Mouse (Mus musculus) kidney, embryonic 16.5 days (tissue): ENCODE results near the gene Sorbs1. TPM values are rescaled to one million over a fixed set of nuclear protein-coding genes. Genes with fewer than 3 reads are reported as not detected.
A peak's percentile ranks its signal among the peaks of the same experiment; 100 is the strongest.

Experiments used
- ATAC-seq: fragments of 200-750 bp; cut with Nextera tagmentation; 2 replicates; pipeline ENCODE4 v1.8.0; 2017; ENCODE audit warnings: moderate TSS enrichment; ENCODE audit not compliant: low FRiP score, low TSS enrichment
- H3K27ac ChIP-seq: fragments of 300-500 bp; sonication (generic); 2 replicates; pipeline ENCODE4 v1.5.1; 2014; ENCODE audit warnings: low read length
- H3K27me3 ChIP-seq: fragments of 300-500 bp; sonication (generic); 2 replicates; pipeline ENCODE4 v1.6.1; 2014; ENCODE audit warnings: low read length, control low read depth, mixed read lengths; ENCODE audit not compliant: insufficient read depth
- H3K36me3 ChIP-seq: fragments of 300-500 bp; sonication (generic); 2 replicates; pipeline ENCODE4 v1.6.1; 2014; ENCODE audit warnings: low read length, control low read depth, mixed read lengths; ENCODE audit not compliant: insufficient read depth
- H3K4me1 ChIP-seq: fragments of 300-500 bp; sonication (generic); 2 replicates; pipeline ENCODE4 v1.6.1; 2014; ENCODE audit warnings: low read length, control low read depth, mixed read lengths; ENCODE audit not compliant: insufficient read depth
- H3K4me2 ChIP-seq: fragments of 300-500 bp; sonication (generic); replicated peaks from 2 replicates; pipeline ENCODE4 v1.6.1; 2014; ENCODE audit warnings: low read depth, low read length
- H3K4me3 ChIP-seq: fragments of 300-500 bp; sonication (generic); 2 replicates; pipeline ENCODE4 v1.5.1; 2014; ENCODE audit warnings: mild to moderate bottlenecking, low read length
- H3K9ac ChIP-seq: fragments of 300-500 bp; sonication (generic); replicated peaks from 2 replicates; pipeline ENCODE4 v1.6.1; 2014; ENCODE audit warnings: low read length
- H3K9me3 ChIP-seq: fragments of 300-500 bp; sonication (generic); 2 replicates; pipeline ENCODE4 v1.6.1; 2016; ENCODE audit warnings: low read length, control low read depth
- WGBS: fragments of 180-500 bp; shearing (Covaris S2); extraction: QIAGEN DNeasy Blood & Tissue Kit; methylation state at CpG from one replicate; pipeline ENCODE4 v1.1.7; 2014; 5-methylcytosine and 5-hydroxymethylcytosine counted together
- polyA plus RNA-seq: library from polyadenylated mRNA; unstranded; fragments of >200 nt; fragmentation: Nextera tagmentation; extraction: Ambion mirVana; gene quantifications from 2 replicates; pipeline ENCODE4 v1.2.1, GENCODE M21; 2015

Sorbs1 gene
- polyA plus RNA-seq, 1 experiment from 2014 or later = 60.1 TPM

- H3K4me1 ChIP-seq = peaks cover 9% of the 10 kb centered on the region; the same call in 1 of the 2 replicates
- no peak overlapping the region for H3K4me2 ChIP-seq
- no peak overlapping the region for H3K9ac ChIP-seq
- H3K4me3 ChIP-seq = no peak overlapping the region
- H3K27me3 ChIP-seq = no peaks in the 10 kb centered on the region
- H3K9me3 ChIP-seq = no peaks in the 10 kb centered on the region
- H3K27ac ChIP-seq = no peak overlapping the region
- ATAC-seq = no peak
- 49% methylated on average over 2 of the region's 2 CpGs for WGBS
- H3K36me3 ChIP-seq = 0 out of 2 replicates have a peak, but pooled peaks cover 7% of the 10 kb centered on the region
Observed at GRCm38 (mm10) chr19:40348652-40349051, 164.9 kb downstream of the Sorbs1 start.

GRCm38 (mm10) chr19:40348175-40348574, 165.4 kb downstream of the Sorbs1 start:
- Histone ChIP-seq H3K4me3 (no peak overlapping the region), H3K4me1 (peaks cover 9% of the 10 kb centered on the region; the same call in 1 of the 2 replicates), H3K9me3 (no peaks in the 10 kb centered on the region), H3K9ac (no peak overlapping the region), H3K4me2 (no peak overlapping the region), H3K27ac (no peak overlapping the region), H3K36me3 (0 out of 2 replicates have a peak, but pooled peaks cover 7% of the 10 kb centered on the region), H3K27me3 (no peaks in the 10 kb centered on the region)
- 85% methylated on average over 7 of the region's 7 CpGs for WGBS
- ATAC-seq = no peak

GRCm38 (mm10) chr19:40346908-40347307, 166.7 kb downstream of the Sorbs1 start:
- Histone ChIP-seq H3K27me3 (no peaks in the 10 kb centered on the region), H3K4me3 (no peak overlapping the region), H3K27ac (peak overlapping the region; percentile 64), H3K4me1 (peaks cover 9% of the 10 kb centered on the region; the same call in 1 of the 2 replicates), H3K36me3 (0 out of 2 replicates have a peak, but pooled peaks cover 7% of the 10 kb centered on the region), H3K9me3 (no peaks in the 10 kb centered on the region), H3K4me2 (no peak overlapping the region), H3K9ac (no peak overlapping the region)
- WGBS = 79% methylated on average over 3 of the region's 3 CpGs
- no peak for ATAC-seq

GRCm38 (mm10) chr19:40346232-40346844, 167.2 kb downstream of the Sorbs1 start:
- H3K4me3 ChIP-seq = no peak overlapping the region
- peak overlapping the region; percentile 82 for H3K27ac ChIP-seq
- H3K27me3 ChIP-seq = no peaks in the 10 kb centered on the region
- ATAC-seq = peak; percentile 55
- no peak overlapping the region for H3K4me2 ChIP-seq
- no peaks in the 10 kb centered on the region for H3K9me3 ChIP-seq
- H3K36me3 ChIP-seq = 0 out of 2 replicates have a peak, but pooled peaks cover 7% of the 10 kb centered on the region
- 53% methylated on average over 5 of the region's 5 CpGs for WGBS
- no peak overlapping the region for H3K9ac ChIP-seq
- H3K4me1 ChIP-seq = peaks cover 10% of the 10 kb centered on the region

- no peak for ATAC-seq
- H3K4me2 ChIP-seq = no peak overlapping the region
- 0 out of 2 replicates have a peak, but pooled peaks cover 7% of the 10 kb centered on the region for H3K36me3 ChIP-seq
- H3K27ac ChIP-seq = peak overlapping the region; percentile 82; the same call in 1 of the 2 replicates
- 27% methylated on average over 5 of the region's 5 CpGs for WGBS
- no peaks in the 10 kb centered on the region for H3K9me3 ChIP-seq
- H3K4me3 ChIP-seq = no peak overlapping the region
- no peak overlapping the region for H3K9ac ChIP-seq
- H3K27me3 ChIP-seq = no peaks in the 10 kb centered on the region
- H3K4me1 ChIP-seq = peaks cover 14% of the 10 kb centered on the region
Observed at GRCm38 (mm10) chr19:40345684-40346083, 167.9 kb downstream of the Sorbs1 start.

- no peak overlapping the region for H3K9ac ChIP-seq
- no peaks in the 10 kb centered on the region for H3K27me3 ChIP-seq
- H3K27ac ChIP-seq = no peak overlapping the region
- peak; percentile 72; the same call in 1 of the 2 replicates for ATAC-seq
- 0 out of 2 replicates have a peak, but pooled peaks cover 7% of the 10 kb centered on the region for H3K36me3 ChIP-seq
- 10% methylated on average over 5 of the region's 5 CpGs for WGBS
- H3K4me1 ChIP-seq = peaks cover 14% of the 10 kb centered on the region
- no peaks in the 10 kb centered on the region for H3K9me3 ChIP-seq
- no peak overlapping the region for H3K4me2 ChIP-seq
- H3K4me3 ChIP-seq = no peak overlapping the region
Observed at GRCm38 (mm10) chr19:40343018-40343417, 170.6 kb downstream of the Sorbs1 start.

GRCm38 (mm10) chr19:40341141-40341540, 172.4 kb downstream of the Sorbs1 start:
- Histone ChIP-seq H3K4me1 (peaks cover 10% of the 10 kb centered on the region; the same call in 1 of the 2 replicates), H3K4me3 (no peak overlapping the region), H3K27me3 (no peaks in the 10 kb centered on the region), H3K4me2 (no peak overlapping the region), H3K9me3 (no peaks in the 10 kb centered on the region), H3K9ac (no peak overlapping the region), H3K27ac (no peak overlapping the region), H3K36me3 (0 out of 2 replicates have a peak, but pooled peaks cover 7% of the 10 kb centered on the region)
- no peak for ATAC-seq
- 22% methylated on average over 6 of the region's 6 CpGs for WGBS

GRCm38 (mm10) chr19:40336694-40337093, 176.9 kb downstream of the Sorbs1 start:
- H3K27ac ChIP-seq = no peak overlapping the region
- H3K9ac ChIP-seq = no peak overlapping the region
- H3K27me3 ChIP-seq = no peaks in the 10 kb centered on the region
- H3K4me2 ChIP-seq = no peak overlapping the region
- no peak for ATAC-seq
- WGBS = 74% methylated on average over 4 of the region's 4 CpGs
- H3K4me1 ChIP-seq = peaks cover 6% of the 10 kb centered on the region; the same call in 1 of the 2 replicates
- H3K36me3 ChIP-seq = no peaks in the 10 kb centered on the region
- H3K9me3 ChIP-seq = no peaks in the 10 kb centered on the region
- H3K4me3 ChIP-seq = no peak overlapping the region

- Histone ChIP-seq H3K27me3 (no peaks in the 10 kb centered on the region), H3K4me1 (0 out of 2 replicates have a peak, but pooled peaks cover 4% of the 10 kb centered on the region), H3K9ac (no peak overlapping the region), H3K27ac (no peak overlapping the region), H3K4me2 (no peak overlapping the region), H3K4me3 (no peak overlapping the region), H3K36me3 (no peaks in the 10 kb centered on the region), H3K9me3 (no peaks in the 10 kb centered on the region)
- WGBS = 55% methylated on average over 5 of the region's 5 CpGs
- no peak for ATAC-seq
Observed at GRCm38 (mm10) chr19:40333905-40334304, 179.7 kb downstream of the Sorbs1 start.

GRCm38 (mm10) chr19:40333081-40333480, 180.5 kb downstream of the Sorbs1 start:
- 93% methylated on average over 4 of the region's 4 CpGs for WGBS
- Histone ChIP-seq H3K4me3 (no peak overlapping the region), H3K36me3 (no peaks in the 10 kb centered on the region), H3K4me2 (no peak overlapping the region), H3K27ac (no peak overlapping the region), H3K9ac (no peak overlapping the region), H3K9me3 (no peaks in the 10 kb centered on the region), H3K4me1 (0 out of 2 replicates have a peak, but pooled peaks cover 4% of the 10 kb centered on the region), H3K27me3 (no peaks in the 10 kb centered on the region)
- no peak for ATAC-seq
